Mouse (Mus musculus) spleen, postnatal 36 days (tissue): ENCODE results near the gene Elmo1.
A peak's percentile ranks its signal among the peaks of the same experiment; 100 is the strongest.

Source experiments
- DNase-seq, 2 experiments: peaks; one replicate each; pipeline ENCODE4 v3.0.0; 2022; ENCODE audit warnings: low spot score in 2 of 2, mixed read lengths in 1 of 2

Elmo1 gene

DNA sequence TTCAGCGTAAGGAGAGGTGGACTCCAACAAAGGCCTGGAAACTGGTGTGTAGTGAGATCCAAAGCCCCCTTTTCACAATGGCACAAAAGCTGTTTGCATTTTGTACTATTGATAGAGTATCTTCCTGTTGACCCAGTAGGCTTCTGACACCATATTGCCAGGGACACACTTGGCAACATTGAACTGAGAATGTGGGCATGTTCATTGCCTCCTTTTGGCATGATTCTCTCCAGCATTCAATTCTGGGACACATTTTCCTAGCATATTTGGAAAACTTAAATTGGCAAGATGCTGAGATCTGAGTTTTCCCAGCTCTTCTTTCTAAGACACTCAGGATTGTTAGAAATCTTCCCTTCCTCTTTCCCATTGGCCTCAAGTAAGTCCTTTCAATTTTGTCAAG, 377.0 kb downstream of the Elmo1 start:
- no peak for DNase-seq

DNA sequence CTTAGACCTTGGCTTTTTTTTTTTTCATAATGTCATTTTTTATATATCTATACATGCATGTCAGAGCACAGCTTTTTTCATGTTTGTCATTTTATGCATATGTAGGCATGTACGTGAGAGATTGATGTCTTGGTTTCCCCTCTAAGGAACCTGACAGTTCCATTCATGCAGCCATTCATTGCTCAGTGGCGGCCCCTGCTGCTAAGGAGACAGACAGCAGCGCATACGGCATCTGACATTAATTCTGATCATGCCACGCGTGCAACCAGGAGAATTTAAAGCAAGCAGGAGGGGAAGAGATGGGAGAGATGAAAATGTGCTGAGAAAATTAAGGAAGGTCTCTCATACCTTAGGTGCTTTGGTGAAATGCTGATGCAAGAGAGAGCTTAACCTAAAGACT, 381.3 kb downstream of the Elmo1 start:
- peak; percentile 5 to 28 for DNase-seq

- DNase-seq, result no peak
Observed at GRCm38 (mm10) chr13:20472301-20472831, 382.0 kb downstream of the Elmo1 start.

- no peak for DNase-seq
Observed at GRCm38 (mm10) chr13:20472891-20473539, 382.6 kb downstream of the Elmo1 start.

- DNase-seq, result no peak
Observed at GRCm38 (mm10) chr13:20473641-20474078, 383.3 kb downstream of the Elmo1 start.

DNA sequence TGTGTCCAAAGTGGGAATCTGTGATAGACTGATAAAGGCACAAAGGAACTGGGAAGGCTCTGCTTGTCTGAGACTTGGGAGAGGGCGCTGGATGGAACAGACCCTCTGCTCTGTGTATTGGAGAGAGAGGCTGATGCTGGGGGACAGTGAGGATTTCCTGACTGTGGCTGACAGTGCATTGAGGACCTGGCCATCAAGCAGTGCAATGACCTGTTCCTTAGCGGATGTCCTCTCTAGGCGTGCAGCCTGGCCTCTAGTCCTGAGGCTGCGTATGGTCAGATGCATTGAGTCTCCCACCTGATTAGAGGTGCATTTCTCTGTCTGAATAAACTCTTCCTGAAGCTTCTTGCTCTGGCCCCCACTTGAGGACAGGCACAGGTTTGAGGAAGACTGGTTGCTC, 384.2 kb downstream of the Elmo1 start:
- DNase-seq, result no peak

DNA sequence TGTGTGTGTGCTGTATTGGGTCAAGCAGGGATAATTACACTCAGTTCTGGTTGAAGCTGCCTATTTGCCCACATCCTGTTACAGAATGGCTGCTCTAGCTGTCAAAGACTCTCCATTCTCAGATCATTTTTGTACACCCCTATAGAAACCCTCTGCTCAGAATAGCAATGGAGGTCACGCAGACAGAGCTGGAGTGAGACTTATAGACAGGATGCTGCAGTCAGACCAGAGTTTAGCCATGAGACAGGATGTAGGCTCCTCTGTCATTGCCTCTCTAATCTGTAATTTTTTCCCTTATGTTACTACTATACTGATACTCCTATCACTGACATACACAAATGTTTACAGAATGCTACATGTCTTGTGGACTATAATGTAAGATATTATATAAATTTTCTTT, 391.4 kb downstream of the Elmo1 start:
- DNase-seq, result no peak

- no peak for DNase-seq
Observed at GRCm38 (mm10) chr13:20489110-20489509, 398.7 kb downstream of the Elmo1 start.

GRCm38 (mm10) chr13:20489698-20490417, 399.5 kb downstream of the Elmo1 start:
- DNase-seq, result no peak

- DNase-seq, result no peak
Observed at GRCm38 (mm10) chr13:20490860-20491594, 400.6 kb downstream of the Elmo1 start.

GRCm38 (mm10) chr13:20491666-20492065, 401.3 kb downstream of the Elmo1 start:
- DNase-seq, result no peak

DNA sequence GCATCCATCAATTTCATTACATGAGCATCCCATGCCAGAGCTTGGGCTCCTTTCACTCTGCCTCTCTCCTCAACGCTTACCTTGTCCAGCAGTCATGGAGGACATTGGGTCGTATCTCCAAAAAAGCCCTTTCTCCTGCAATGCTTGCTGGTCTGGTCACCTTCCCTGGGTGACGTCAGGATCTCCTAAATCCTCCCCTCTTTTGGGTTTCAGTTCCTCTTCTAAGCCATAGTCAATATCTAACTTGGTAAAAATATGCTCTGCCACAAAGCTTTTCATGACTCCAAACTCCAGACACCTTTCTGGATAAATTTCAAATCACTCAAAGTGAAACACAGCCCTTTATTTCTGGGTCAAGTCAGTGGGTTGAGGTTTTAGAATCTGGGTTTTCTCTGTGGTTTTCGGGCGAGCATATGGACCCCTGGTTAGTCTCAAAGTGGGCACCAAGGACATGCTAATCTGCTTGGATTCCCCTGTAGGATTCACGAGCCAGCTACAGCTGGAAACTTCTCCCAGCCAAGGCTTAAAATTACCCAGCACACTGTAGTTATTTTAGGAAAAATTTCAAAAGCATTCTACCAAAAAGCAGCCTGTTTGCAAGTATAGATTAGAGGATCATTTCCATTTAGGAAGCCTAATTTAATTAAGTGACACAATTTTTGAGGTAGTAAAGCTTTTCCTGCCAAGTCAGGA, 403.8 kb downstream of the Elmo1 start:
- DNase-seq, result no peak

DNA sequence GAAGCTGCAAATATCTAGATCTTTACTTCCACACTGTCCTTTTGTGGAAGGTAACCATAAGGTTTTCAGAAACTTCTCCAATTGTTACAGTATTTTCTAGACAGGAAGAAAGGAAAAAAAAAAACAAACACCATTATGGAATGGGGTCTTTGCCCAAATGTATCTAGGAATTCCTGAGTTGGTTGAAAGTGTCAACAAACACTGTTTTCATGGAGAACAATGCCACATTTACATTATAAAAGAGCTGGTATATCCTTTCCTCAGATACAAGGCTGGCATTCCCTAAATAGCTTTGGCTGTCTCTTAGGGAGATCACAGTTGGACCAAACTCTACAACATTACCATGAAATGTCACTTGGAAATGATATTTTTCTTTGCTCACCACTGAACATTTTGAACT, 411.5 kb downstream of the Elmo1 start:
- no peak for DNase-seq

DNA sequence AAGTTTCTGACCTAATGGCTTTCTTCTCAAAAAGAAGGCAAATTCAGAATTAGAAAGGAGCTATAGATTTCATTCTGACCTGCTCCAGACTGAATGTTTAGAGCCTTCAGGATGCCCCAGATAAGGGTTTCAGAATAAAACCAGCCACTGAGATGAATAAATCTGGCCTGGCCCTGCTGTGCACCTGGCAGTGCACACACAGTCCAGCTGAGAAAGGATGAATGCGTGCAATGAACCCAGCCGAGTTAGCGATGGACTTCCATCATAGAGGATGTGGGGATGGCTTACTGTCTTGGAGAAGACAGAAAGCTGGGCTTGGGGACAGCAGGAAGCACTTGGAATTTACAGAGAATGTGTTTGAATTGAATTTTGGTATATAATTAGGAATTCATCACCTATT, 413.0 kb downstream of the Elmo1 start:
- no peak for DNase-seq

GRCm38 (mm10) chr13:20507381-20508129, 417.2 kb downstream of the Elmo1 start:
- DNase-seq, result no peak

GRCm38 (mm10) chr13:20511026-20511425, 420.6 kb downstream of the Elmo1 start:
- no peak for DNase-seq

GRCm38 (mm10) chr13:20512317-20513240, 422.2 kb downstream of the Elmo1 start:
- DNase-seq, result no peak

GRCm38 (mm10) chr13:20514721-20515120, 424.3 kb downstream of the Elmo1 start:
- DNase-seq, result no peak

- DNase-seq, result no peak
Observed at GRCm38 (mm10) chr13:20516096-20516495, 425.7 kb downstream of the Elmo1 start.

GRCm38 (mm10) chr13:20517702-20518101, 427.3 kb downstream of the Elmo1 start:
- no peak for DNase-seq
